Mouse (Mus musculus) colon, adult 2 months (tissue): Measurements from ENCODE around the gene Vmn2r7. TPM values are rescaled to one million over a fixed set of nuclear protein-coding genes. Genes with fewer than 3 reads are reported as not detected.

Source experiments
- polyA plus RNA-seq: library from polyadenylated mRNA; depleted of rRNA; stranded (reverse); fragments of >200 nt; gene quantifications from 2 replicates; pipeline ENCODE4 v1.2.3, GENCODE M21; 2012; rRNA removed

Vmn2r7 gene
- polyA plus RNA-seq, result not detected in 2 replicates

GRCm38 (mm10) chr3:64844665-64845064 lies at the start of gene Vmn2r7:
Gene Vmn2r7, minus strand, starts transcription at chr3:64844765.

